Mouse (Mus musculus) frontal cortex, adult 2 months (tissue): Measurements from ENCODE around the gene Pi16. TPM values are rescaled to one million over a fixed set of nuclear protein-coding genes. Genes with fewer than 3 reads are reported as not detected.

Experiments used
- DNase-seq, 2 experiments: peaks; one replicate each; pipeline ENCODE4 v3.0.0; 2022; ENCODE audit warnings: low spot score in 1 of 2; ENCODE audit errors: extremely low spot score in 1 of 2
- polyA plus RNA-seq: library from polyadenylated mRNA; depleted of rRNA; stranded (reverse); fragments of >200 nt; gene quantifications from 2 replicates; pipeline ENCODE4 v1.2.3, GENCODE M21; 2012

Gene Pi16
- polyA plus RNA-seq, 1 experiment, result 1.1 TPM

- peak in 1 of 2 experiments; percentile 39 for DNase-seq
Observed at GRCm38 (mm10) chr17:29326531-29327529, 9.3 kb downstream of the Pi16 start.

GRCm38 (mm10) chr17:29327691-29328090, 10.2 kb downstream of the Pi16 start:
- no peak for DNase-seq

GRCm38 (mm10) chr17:29330221-29330620, 12.7 kb downstream of the Pi16 start:
- no peak for DNase-seq

- no peak for DNase-seq
Observed at GRCm38 (mm10) chr17:29330671-29331410, 13.4 kb downstream of the Pi16 start.

- no peak for DNase-seq
Observed at GRCm38 (mm10) chr17:29332186-29332685, 14.8 kb downstream of the Pi16 start.

- DNase-seq, result no peak
Observed at GRCm38 (mm10) chr17:29336266-29336990, 18.9 kb downstream of the Pi16 start.

- peak in 1 of 2 experiments; percentile 43 for DNase-seq
Observed at GRCm38 (mm10) chr17:29337979-29338823, 20.7 kb downstream of the Pi16 start.

GRCm38 (mm10) chr17:29339170-29339768, 21.8 kb downstream of the Pi16 start:
- no peak for DNase-seq

- no peak for DNase-seq
Observed at GRCm38 (mm10) chr17:29340406-29341261, 23.2 kb downstream of the Pi16 start.

- DNase-seq, result no peak
Observed at GRCm38 (mm10) chr17:29341591-29342003, 24.1 kb downstream of the Pi16 start.

GRCm38 (mm10) chr17:29342010-29342910, 24.8 kb downstream of the Pi16 start:
- DNase-seq, result no peak

- DNase-seq, result no peak
Observed at GRCm38 (mm10) chr17:29343241-29343640, 25.8 kb downstream of the Pi16 start.

- DNase-seq, result no peak
Observed at GRCm38 (mm10) chr17:29345272-29345671, 27.8 kb downstream of the Pi16 start.

GRCm38 (mm10) chr17:29346496-29347125, 29.1 kb downstream of the Pi16 start:
- DNase-seq, result peak; percentile 61 to 76

- DNase-seq, result peak in 1 of 2 experiments; percentile 37
Observed at GRCm38 (mm10) chr17:29347126-29347644, 29.7 kb downstream of the Pi16 start.

- peak; percentile 94 to 97 for DNase-seq
Observed at GRCm38 (mm10) chr17:29347645-29348256, 30.3 kb downstream of the Pi16 start, which contains the start of gene Mtch1. Gene Mtch1 (minus strand): TSS chr17:29347934.
